Mouse (Mus musculus) neural tube, postnatal 0 days (tissue): ENCODE measurements around the gene Gabrr2. TPM values are rescaled to one million over a fixed set of nuclear protein-coding genes. Genes with fewer than 3 reads are reported as not detected.

ENCODE experiments used
- polyA plus RNA-seq: library from polyadenylated mRNA; unstranded; fragments of >200 nt; fragmentation: Nextera tagmentation; extraction: Ambion mirVana; gene quantifications from 2 replicates; pipeline ENCODE4 v1.2.1, GENCODE M21; 2015

Gene Gabrr2
- polyA plus RNA-seq: 0.14 TPM in 1 of 2 replicates, not detected in the other

DNA sequence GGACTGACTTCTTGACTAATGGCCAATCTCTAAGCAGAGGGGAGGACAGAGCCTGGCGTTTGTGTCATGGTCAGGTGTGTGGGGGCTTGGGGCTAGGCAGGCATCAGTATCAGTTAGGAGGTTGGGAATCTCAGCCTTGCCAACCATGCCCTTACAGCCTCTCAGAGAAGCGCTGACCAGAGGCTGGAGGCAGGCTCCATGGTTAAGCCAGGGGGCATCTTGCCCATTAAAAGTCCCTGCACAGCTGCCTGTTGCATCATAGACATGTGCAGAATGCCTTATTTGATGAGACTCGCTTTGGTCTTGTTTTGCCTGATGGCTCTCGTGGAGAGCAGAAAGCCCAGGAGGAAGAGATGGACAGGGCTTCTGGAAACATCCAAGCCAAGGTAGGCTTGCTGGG is at the start of gene Gabrr2:
Gene Gabrr2 (plus strand): TSS at position 19 of the 400 bp plus-strand sequence.

DNA sequence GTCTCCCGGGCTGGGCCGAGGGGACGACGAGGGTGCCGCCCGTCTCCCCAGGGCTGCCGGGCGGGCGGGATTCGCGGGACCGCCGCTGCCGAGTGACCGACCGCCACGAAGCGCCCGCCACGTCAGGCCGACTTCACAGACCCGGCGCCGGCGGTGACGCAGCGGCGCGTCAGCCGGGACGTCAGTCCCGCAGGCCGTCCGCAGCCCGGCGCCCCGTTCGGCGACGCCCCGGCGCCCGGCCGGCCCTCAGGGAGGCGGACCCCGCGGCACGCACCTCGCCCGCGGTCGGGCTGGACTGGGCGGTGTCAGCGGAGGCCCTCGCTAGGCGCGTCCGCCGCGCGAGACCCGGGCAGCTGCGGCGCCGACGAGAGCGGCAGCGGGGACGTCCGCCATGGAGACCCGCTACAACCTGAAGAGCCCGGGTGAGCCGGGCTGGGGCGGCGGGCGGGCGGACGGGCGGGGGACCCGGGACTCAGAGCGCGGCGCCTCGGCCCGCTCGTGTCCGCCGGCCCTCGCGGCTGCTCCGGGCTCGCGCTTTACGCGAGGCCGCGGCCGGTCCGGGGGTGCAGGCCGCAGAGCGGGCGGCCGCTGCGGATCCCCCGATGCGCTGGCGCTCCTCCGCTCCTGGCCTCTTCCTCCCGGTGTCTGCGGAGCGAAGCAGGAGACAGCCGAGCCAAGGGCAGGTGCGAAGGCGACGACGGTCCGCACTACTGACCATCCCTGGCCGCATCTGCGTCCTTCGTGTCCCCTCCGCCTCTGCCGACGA is 31.4 kb upstream of the Gabrr2 start, which contains the start of gene Ube2j1:
Gene Ube2j1 (plus strand): TSS at position 222 of the 766 bp plus-strand sequence.

DNA sequence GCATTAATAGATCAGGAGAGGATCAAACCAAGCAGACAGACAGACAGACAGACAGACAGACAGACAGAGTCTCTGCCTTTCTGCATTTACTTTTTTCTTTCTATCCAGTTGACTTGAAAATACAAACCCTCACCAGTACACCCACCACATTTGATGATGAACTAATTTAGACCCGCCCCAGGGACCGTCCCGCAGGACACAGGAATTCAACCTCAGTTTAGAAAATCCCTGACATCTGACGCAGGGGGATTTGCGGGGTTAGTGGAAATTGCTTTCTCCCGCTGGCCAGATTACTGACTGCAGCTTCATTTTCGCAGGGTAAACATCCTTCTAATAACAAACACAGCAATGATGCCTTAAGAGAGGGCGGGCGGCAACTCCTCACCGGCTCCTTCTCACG is 69.4 kb downstream of the Gabrr2 start, which contains the start of gene Gabrr1:
Gene Gabrr1 (plus strand): TSS at position 301 of the 400 bp plus-strand sequence.

Other genes starting within 250 kb of the Gabrr2 start
- 15.3 and 17.4 TPM in 2 replicates for gene Ankrd6, start 112.2 kb upstream of the Gabrr2 start, polyA plus RNA-seq
- gene Rragd, start 80.0 kb upstream of the Gabrr2 start, polyA plus RNA-seq: 39.3 and 45.8 TPM in 2 replicates
- 75.6 and 75.7 TPM in 2 replicates for gene Ube2j1, start 31.6 kb upstream of the Gabrr2 start, polyA plus RNA-seq
- 0.40 and 0.45 TPM in 2 replicates for gene Gabrr1, start 69.5 kb downstream of the Gabrr2 start, polyA plus RNA-seq
- gene Pm20d2, start 126.7 kb downstream of the Gabrr2 start, polyA plus RNA-seq: 2.2 and 3.5 TPM in 2 replicates
- 72.0 and 76.1 TPM in 2 replicates for gene Srsf12, start 146.0 kb downstream of the Gabrr2 start, polyA plus RNA-seq
- gene Pnrc1, start 227.2 kb downstream of the Gabrr2 start, polyA plus RNA-seq: 46.0 and 55.5 TPM in 2 replicates
- gene Rngtt, start 247.3 kb downstream of the Gabrr2 start, polyA plus RNA-seq: 12.8 and 13.3 TPM in 2 replicates